Mouse (Mus musculus) urinary bladder, postnatal 25 days (tissue): Measurements from ENCODE around the gene Dbf4.

ENCODE experiments used
- DNase-seq: peaks from one replicate; pipeline ENCODE4 v3.0.0; 2022; ENCODE audit warnings: low spot score

Dbf4 gene

DNA sequence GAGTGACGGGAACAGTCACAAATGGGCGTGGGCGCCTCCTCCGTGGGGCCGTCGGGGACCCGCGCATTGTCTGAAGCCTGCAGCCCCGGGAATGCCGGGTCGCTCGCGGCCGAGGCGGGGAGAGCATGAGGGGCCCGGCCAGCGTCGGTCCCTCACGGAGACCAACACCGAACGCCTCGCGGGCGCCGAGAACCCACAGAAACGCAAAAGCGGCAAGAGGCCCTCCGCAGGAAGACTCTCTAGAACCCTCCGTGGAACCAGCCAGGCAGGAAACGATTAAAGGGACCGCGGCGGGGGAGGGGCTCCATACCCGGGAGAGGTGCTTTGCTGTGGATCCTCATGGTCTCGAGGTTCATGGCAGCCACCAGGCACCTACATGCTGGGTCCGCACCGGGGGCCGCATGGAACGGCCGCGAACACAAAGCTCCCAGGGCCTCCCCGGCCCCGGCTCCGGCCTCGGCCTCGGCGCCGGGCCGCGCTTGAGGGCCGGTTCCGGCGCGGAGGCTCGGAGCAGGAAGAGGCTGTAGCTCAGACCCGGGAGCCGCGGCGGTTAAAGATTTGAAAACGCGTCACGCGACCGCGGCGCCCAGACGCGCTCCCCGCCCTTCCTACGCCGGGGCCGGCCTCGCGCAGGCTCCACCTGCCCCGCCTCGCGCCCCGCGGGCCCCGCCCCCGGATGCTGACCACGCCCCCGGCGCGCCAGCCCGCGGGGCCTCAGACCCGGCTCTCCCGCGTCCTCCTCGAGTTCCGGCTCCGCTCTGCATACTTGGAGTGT, at the start of gene Dbf4, which contains the start of gene Slc25a40:
Gene Dbf4, minus strand, starts transcription at position 560 of the 775 bp plus-strand sequence.
Gene Slc25a40, plus strand, starts transcription at position 694 of the 775 bp plus-strand sequence.
- DNase-seq = peak; percentile 94

DNA sequence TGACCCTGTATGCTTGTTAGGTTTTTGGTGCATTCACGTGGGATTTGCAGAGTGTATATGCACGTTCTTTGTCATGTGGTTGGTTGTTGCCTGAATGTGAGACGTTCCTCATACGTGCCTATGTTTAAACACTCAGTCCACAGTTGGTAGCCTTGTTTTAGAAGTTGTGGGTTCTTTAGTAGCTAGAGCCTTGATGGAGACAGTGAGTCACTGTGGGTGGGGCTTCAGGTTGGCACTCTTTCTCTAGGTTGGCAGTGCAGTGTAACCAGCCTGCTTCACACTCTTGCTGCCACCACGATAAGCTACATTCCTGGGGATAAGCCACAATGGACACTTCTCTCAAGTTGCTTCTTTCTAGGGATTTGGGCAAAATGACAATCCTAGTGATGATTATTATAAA, 34.0 kb upstream of the Dbf4 start:
- DNase-seq = no peak

DNA sequence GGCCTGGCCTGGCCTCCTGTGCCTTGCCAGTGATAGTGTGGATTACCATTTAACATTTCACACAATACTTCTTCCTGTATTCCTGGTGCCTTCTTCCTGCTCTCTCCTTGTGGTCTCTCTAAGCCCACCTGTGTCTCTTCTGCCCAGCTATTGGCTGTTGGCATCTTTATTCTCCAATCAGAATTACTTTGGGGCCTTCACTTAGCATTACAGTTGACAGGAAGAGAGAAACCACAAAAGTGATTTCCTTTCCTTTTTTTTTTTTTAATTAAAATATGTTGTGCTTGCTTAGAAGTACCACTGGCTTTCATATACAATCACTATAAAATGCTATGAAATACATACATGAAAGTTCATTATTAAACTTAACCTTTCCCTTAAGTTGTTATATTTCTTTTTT, 33.0 kb upstream of the Dbf4 start:
- DNase-seq = no peak

DNA sequence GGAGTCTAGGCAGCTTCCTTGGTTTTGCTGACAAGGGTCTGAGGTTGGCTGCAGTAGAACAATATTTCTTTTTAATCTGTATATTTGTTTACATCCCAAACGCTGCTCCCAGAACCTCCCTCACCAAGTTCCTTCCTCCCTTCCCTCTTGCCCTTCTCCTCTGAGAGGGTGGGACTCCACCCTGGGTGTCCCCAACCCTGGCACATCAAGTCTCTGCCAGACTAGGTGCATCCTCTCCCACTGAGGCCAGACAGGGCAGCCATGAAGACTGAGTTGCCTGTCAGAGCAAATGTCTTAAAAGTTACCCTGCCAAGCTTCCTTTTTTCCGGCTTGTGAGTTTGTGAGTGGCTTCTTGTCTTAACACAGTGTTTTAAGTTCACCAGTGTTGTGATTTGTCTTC, 16.6 kb upstream of the Dbf4 start:
- no peak for DNase-seq

DNA sequence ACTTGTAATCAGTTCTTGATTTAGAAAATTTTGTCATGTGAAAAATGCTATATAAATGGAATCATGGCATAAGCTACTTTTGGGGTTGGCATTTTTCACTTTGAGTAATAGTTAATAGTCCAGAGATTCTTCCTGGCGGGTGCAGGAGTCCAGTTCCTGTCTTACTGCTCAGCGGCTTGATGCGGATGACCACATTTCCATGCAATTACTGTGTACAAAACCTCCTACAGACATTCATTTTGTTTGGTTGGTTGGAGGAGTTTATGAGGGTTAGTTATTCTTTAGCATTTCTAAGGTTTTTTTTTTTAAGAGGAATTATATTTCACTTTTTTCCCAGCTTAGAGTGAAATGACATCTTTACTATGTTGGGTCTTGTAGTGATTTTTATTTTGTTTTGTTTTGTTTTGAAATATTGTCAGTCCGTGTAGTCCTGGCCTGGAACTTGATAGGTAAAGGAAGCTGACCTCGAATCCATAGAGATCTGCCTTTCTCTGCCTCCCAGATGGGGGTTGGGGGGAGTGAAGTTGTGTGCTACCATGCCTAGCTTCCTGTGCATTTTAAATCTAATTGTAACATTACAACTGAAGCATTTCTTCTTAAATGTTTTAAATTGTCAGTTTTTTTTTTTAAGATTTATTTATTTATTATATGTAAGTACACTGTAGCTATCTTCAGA, 15.1 kb upstream of the Dbf4 start:
- no peak for DNase-seq

DNA sequence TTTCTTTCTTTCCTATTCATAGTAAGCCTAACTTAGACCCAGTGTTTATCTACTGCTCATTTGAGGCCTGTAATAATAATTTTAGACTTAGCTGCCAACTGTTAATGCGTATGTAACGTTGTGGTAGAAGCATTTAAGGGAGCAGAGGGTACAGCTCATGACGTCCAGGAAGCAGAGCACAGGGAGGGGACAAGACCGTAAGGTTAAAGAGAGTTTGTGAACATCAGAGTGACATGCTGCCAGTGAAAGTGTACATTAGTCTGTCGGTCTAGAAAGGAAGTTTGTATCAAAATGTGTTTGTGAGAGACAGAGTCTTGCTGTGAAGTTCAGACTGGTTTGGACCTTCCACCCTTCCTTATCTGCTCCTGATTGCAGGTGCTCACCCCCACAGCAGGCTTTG, 3.4 kb upstream of the Dbf4 start:
- no peak for DNase-seq

DNA sequence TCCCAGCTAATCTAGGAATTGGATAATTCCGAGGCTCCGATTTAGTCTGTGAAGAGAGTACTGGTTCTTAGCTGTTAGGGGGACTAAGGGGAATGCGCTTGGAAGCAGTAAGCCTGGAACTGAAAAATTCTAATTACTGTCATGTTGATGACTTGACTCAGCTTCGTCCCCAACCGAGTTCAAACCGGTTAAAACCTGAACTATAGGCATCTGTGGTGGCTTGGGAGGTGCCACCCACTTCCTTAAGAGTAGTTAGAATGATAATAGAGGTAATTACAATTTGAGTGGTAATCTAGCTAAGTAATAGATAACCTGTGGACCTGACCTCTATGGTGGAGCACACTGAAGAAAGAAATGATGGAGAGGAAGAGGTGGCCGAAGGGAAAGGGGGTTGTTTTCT, 1.6 kb upstream of the Dbf4 start:
- no peak for DNase-seq

DNA sequence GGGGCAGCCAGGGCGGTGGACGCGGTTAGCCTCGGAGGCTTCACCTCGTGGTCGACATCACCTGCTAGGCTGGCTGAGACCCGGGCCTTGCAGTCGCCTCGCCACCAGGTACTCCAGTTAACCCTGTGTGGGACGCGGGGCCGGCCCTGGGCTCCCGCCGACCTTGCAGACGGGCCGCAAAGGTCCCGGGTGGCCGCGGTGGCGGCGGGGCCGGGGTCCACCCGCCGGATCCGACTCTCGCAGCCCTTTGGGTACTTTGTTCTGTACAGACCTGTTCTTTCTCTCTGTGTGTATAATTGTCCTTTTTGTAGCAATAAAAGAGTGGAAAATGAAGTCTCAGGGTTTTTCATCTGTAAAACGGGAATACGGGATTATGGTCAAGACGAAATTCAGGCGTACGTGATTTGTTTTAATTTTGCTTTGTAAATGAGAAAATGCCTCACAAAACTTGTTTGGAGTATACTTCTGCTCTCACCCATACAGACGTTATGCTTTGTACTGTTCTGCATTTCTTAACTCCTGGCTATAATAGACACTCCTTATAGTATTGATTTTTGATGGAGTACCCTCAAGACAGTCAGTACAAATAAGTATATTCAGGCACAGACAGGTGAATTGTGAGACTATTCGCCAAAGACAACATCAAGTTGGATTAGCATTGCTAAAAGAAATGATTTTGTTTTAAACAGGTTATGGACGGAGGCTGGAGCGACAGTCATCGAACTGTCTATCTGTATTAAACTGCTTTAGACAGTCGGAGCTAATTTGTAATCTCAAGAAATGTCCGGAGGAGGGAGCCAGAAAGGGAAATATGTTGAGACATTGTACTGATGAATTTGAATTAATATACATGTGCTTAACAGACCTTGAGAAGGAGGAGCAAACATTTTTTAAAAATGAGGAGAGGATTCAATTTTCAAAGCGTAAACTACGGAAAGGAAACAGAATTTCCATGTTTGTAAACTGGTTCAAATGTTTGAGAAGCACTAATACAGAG, 714 bp upstream of the Dbf4 start:
- DNase-seq = no peak

DNA sequence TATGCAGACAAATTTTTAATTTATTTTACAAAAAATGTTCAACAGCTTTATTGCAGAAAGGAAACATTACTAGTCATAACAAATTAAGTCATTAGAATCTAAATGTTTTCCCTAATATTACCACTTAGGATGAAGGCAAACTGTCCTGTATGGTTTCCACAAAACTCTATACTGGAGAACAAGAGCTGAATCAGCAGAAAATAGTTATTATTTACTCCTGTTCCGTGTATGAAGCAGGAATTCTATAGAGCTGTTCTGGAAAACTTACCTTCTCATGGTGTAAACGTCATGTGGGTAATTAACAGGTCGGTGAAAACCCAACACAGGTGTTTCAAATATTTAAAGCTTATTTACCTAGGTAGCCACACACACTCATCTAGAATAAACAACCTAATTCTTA, 1.1 kb downstream of the Dbf4 start:
- no peak for DNase-seq

DNA sequence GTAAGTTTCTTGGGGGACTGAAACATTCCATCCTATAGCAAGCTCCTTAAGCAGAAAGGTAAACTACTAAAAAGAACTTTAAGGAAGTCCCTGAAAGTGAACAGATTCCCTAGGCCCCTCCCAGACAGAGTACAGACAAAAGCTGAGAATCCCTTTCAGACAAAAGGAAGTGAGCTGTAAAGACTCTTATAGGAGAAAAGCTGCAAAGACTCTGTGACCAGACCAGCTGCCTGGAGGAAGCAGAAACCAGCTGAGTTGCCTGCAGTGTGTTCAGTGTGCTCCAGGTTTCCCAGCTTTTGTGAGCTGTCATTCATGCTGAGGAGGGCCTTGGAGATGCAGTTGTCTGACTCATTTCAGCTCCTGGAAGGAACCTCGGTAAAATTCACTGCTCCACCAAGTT, 5.1 kb downstream of the Dbf4 start:
- no peak for DNase-seq

DNA sequence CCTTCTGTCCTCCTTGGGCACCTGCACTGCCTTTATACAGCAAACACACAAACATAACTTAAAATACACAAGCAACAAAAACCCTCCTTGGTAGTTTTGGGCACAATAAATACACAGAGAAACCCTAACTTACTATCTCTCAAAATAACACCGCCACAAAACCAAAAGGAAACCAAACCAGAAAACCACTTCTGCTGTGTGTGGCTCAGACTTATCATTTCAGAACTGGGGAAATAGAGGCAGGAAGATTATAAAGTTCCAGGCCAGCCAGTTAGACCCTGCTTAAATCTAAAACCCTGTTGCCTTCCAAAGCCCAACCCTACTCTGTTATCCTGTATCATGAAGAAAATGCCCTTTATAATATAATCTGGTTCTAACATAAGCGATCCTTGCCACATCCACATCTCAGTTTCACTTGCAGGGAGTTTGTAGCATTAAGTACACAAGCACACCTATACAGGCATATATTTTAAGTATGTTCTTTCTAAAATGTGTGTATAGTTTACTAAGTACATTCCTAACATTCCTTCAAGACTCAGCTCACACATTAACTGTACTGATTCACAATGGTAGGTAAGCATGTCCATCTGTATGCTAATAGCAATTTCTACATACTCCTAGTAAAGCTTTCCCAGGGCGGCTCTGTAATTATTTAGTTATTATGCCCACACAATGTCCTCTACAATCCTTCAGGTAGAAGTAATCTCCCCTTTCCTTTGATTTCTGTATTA, 5.7 kb downstream of the Dbf4 start:
- no peak for DNase-seq

DNA sequence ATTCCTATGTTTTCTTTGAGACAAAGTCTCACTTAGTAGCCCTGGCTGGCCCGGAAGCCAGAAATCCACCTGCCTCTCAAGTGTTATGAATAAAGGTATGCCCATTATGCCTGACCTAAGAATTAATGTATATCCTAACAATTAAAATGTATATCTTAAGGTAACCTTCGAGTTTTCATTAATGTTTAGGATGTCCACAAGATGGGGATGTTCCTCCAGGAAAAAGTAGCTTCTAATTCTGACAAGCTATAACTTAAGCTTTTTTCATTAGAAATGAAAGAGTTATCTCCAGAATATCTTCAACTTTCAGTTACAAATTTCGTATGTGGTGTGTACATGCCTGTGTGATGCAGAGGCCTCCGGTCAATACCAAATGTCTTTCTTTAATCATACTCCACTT, 13.8 kb downstream of the Dbf4 start:
- no peak for DNase-seq

DNA sequence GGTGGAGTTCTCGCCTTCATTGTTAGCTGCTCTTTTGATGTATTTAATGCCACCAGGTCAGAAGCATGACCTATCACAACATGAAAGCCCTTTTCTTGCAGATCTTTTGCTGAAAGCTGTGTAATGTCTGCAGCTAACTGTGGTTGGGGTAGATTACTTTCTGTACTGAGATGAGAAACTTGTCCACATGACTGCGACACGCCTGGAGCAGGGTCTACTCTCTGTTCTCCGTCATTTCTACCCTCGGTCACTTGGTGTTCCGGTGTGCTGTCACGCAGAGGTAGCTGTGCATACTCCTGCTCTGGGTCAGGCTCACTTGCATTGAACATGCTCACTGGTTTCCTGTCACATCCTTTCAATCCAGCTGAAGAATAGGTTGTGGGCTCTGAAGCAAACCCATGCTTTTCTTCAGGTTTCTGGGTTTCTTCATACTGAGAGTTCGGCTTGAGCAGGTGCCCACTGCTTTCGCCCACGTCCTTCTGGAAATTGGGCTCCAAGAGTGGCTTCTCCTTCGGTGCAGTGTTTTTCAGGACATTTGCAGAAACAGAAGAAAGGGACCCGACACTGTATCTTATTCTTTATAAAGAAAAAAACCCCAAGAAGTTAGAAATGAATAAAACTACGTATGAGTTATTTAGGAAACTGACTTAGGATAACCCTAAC, 24.8 kb downstream of the Dbf4 start:
- DNase-seq = no peak

DNA sequence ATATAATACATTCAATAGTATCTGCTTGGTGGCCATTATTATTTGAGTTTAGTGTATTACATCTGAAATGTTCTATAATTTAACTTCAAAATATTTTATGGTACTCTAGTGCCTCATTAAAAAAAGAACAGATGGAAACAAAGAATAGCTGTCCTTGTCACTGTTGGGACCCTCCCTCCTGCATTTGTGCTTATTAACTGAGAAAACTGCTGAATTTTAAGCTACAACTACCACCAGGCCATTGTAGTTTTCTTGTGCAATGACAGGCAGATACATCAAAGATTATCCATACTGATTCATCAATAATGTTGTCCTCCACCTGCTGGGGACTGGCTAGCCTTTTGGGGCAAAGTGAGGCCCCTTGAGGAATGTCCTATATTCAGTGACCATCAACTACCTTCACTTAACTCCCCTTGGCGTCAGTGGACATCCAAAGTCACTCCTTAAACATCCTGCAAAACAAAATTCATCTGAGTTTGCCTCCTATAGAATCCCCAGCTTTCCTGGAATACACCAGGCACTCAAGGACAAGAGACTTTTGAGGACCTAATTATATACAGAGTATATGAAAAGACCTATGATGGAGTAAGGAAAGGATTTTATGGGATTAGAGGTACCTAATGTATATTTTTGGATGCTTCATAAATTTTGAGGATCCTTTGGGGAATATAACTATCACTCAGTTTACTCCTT, 28.5 kb downstream of the Dbf4 start:
- DNase-seq = no peak

DNA sequence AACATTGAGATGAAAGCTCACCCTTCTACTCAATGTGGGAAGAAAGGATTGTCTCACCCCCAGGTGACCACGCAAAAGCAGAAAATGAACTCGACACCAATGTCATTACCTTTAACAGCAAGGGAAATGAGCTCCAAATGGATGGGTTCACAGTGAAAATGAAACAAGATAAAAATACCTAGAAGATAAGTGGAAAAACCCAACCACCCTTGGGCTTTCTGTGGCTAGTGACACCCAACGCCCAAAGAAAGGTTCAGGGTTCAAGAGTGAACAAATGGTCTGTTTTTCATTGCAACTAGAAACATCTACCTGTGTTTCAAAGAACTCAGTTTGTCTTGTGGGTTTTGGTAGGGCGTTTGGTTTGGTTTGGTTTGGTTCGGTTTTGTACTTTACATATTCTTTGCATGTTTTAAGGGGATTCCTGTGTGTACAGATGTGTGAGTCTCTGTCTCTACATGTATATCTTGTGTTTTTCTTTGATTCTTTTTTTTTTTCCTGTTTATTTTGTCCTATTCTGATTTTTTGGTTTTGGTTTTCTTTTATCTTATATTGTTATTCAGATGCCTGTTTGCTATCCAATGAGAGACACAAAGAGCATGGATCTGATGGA, 48.1 kb downstream of the Dbf4 start:
- no peak for DNase-seq

DNA sequence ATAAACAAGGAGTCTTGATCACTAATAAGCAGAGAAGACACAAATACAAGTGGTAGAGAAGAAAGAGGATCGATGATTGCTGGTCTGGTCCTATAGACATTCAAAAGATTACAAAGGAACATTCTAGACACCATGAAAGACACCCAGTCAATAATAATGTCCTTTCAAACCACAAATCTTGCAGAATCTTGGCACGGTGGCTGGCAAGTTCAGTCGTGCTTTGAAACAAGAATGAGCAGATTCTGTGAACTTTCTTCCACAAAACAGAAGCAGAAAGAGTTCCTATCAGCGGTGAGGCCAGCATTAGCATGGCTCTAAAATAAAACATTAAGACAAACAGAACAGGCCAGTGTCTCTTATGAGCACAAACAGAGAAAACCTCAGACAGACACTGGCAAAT, 49.1 kb downstream of the Dbf4 start:
- no peak for DNase-seq

DNA sequence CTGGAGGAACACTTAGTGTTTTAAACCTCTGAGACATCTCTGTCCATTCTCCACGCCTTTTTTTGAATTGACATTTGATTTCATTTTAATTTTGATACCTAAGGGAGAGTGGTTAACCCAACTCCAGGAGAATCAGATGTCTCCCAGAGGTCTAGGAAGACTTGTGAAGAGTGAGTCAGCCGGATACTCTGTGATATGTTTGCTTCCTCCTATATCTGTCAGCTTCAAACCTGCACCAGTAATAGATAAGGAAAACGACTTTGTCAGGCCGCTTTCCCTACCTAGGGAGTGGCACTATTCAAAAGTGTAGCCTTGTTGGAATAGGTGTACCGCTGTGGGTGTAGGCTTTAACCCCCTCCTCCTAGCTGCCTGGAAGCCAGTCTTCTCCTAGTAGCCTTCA, 53.7 kb downstream of the Dbf4 start:
- DNase-seq = no peak

DNA sequence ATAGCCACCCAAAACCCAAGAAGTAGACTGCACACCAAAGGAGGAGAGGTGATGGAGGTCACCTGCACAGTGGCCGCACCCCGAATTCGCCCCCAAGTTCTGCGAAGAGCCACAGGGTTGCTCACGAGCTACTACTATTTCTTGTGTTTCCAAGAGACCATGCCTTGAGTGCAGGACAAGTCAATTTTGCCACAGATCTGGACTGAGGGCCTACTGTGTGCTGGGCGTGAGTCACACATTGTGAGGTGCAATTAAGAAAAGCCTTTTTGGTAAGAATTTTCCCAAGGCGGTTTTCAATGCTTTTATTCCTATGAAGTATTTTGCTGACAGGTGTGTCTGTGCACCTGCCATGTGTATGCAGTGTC, 54.2 kb downstream of the Dbf4 start:
- no peak for DNase-seq

DNA sequence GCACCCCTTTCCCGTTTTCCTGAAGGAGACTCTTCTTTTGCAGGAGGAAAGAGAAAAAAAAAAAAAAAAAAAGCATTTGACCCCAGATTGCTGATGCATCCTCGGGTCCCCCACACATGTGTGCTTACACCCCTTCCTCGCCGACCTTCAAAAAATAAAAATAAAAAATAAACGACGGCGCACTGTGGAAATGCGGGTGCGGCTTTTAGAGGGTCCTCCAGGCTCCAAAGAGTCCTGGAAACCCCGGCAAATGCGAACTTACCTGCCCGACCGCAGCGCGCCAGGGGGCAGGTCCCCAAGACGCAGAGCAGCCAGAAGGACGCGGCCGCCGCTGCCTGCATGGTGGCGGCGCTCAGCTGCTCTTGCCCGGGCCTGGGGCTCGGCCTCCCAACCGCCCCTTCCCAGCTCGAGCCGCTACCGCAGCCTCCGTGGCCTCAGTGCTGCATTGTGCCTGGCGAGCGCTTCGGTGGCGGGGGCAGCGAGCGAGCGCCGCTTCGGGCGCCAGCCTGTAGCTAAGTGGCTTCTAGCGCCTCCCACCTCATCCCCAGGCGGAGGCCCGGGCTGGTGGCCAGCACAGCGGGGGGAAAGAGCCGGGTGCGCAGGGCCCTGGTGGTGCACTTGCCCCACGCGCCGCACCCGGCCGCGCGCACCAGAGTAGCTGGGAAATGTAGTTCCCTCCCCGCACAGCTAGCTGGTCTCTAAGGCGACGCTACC, 54.7 kb downstream of the Dbf4 start, which contains the start of gene Adam22:
Gene Adam22, minus strand, starts transcription at position 547 of the 714 bp plus-strand sequence.
- DNase-seq = peak; percentile 60
